Mouse (Mus musculus): Measurements from ENCODE around the gene Ppp2r5e. TPM values are rescaled to one million over a fixed set of nuclear protein-coding genes. Genes with fewer than 3 reads are reported as not detected.
"Not testable (repeated sequence)": the region's sequence is repeated elsewhere in the genome, so short reads cannot be mapped to it uniquely, and the experiment has no call there.

Gene Ppp2r5e
- polyA plus RNA-seq, 1 experiment from 2014 or later: 11.8 TPM

GRCm38 (mm10) chr12:75497698-75498097 is 98.3 kb downstream of the Ppp2r5e start:
- Histone ChIP-seq H3K27ac (no peak overlapping the region), H3K36me3 (no peaks in the 10 kb centered on the region), H3K9me3 (no peaks in the 10 kb centered on the region), H3K4me3 (replicated peaks) (no peak overlapping the region), H3K9ac (no peak overlapping the region), H3K27me3 (replicated peaks) (no peaks in the 10 kb centered on the region), H3K4me2 (replicated peaks) (no peak overlapping the region), H3K4me1 (replicated peaks) (no peaks in the 10 kb centered on the region)
- 80% methylated on average over 1 of the region's 1 CpGs for WGBS
- ATAC-seq: no peak

- Histone ChIP-seq H3K4me2 (replicated peaks) (no peak overlapping the region), H3K36me3 (no peaks in the 10 kb centered on the region), H3K27me3 (replicated peaks) (no peaks in the 10 kb centered on the region), H3K4me3 (replicated peaks) (no peak overlapping the region), H3K4me1 (replicated peaks) (no peaks in the 10 kb centered on the region), H3K9me3 (no peaks in the 10 kb centered on the region), H3K9ac (no peak overlapping the region), H3K27ac (no peak overlapping the region)
- WGBS: 87% methylated on average over 3 of the region's 3 CpGs
- ATAC-seq: no peak
Measured at GRCm38 (mm10) chr12:75495636-75496035, 100.4 kb downstream of the Ppp2r5e start.

GRCm38 (mm10) chr12:75494643-75495042 is 101.4 kb downstream of the Ppp2r5e start:
- H3K4me1 ChIP-seq (replicated peaks): no peaks in the 10 kb centered on the region
- WGBS: 88% methylated on average over 3 of the region's 3 CpGs

GRCm38 (mm10) chr12:75492549-75493327 is 103.3 kb downstream of the Ppp2r5e start:
- Histone ChIP-seq H3K27me3 (replicated peaks) (no peaks in the 10 kb centered on the region), H3K9me3 (no peaks in the 10 kb centered on the region), H3K27ac (no peak overlapping the region), H3K36me3 (no peaks in the 10 kb centered on the region), H3K4me1 (replicated peaks) (no peaks in the 10 kb centered on the region), H3K4me2 (replicated peaks) (no peak overlapping the region), H3K4me3 (replicated peaks) (no peak overlapping the region), H3K9ac (no peak overlapping the region)
- WGBS: 55% methylated on average over 3 of the region's 3 CpGs
- no peak for ATAC-seq

More at GRCm38 (mm10) chr12:75494643-75495042, 101.4 kb downstream of the Ppp2r5e start:
- H3K4me3 ChIP-seq (replicated peaks): no peak overlapping the region
- no peaks in the 10 kb centered on the region for H3K36me3 ChIP-seq
- H3K27ac ChIP-seq: no peak overlapping the region
- H3K9me3 ChIP-seq: no peaks in the 10 kb centered on the region
- ATAC-seq: no peak
- no peaks in the 10 kb centered on the region for H3K27me3 ChIP-seq (replicated peaks)
- H3K9ac ChIP-seq: no peak overlapping the region
- no peak overlapping the region for H3K4me2 ChIP-seq (replicated peaks)

GRCm38 (mm10) chr12:75492148-75492547 is 103.9 kb downstream of the Ppp2r5e start:
- H3K9me3 ChIP-seq; H3K4me1 ChIP-seq (replicated peaks); H3K4me2 ChIP-seq (replicated peaks); H3K36me3 ChIP-seq; ATAC-seq; H3K9ac ChIP-seq; H3K4me3 ChIP-seq (replicated peaks); H3K27ac ChIP-seq; H3K27me3 ChIP-seq (replicated peaks): not testable (repeated sequence)
- WGBS: 90% methylated on average over 3 of the region's 3 CpGs

- Histone ChIP-seq H3K9me3 (no peaks in the 10 kb centered on the region), H3K27ac (no peak overlapping the region), H3K27me3 (replicated peaks) (no peaks in the 10 kb centered on the region), H3K4me2 (replicated peaks) (no peak overlapping the region), H3K36me3 (no peaks in the 10 kb centered on the region), H3K4me1 (replicated peaks) (0 out of 2 replicates have a peak, but pooled peaks cover 4% of the 10 kb centered on the region), H3K9ac (no peak overlapping the region), H3K4me3 (replicated peaks) (no peak overlapping the region)
- 84% methylated on average over 2 of the region's 2 CpGs for WGBS
- 0 out of 2 replicates have a peak, but pooled peaks have one; percentile 31 for ATAC-seq
Measured at GRCm38 (mm10) chr12:75487500-75487899, 108.5 kb downstream of the Ppp2r5e start.

GRCm38 (mm10) chr12:75486568-75487286 is 109.3 kb downstream of the Ppp2r5e start:
- Histone ChIP-seq H3K9ac (no peak overlapping the region), H3K4me3 (replicated peaks) (no peak overlapping the region), H3K27ac (no peak overlapping the region), H3K9me3 (no peaks in the 10 kb centered on the region), H3K36me3 (no peaks in the 10 kb centered on the region), H3K4me2 (replicated peaks) (no peak overlapping the region), H3K4me1 (replicated peaks) (0 out of 2 replicates have a peak, but pooled peaks cover 4% of the 10 kb centered on the region), H3K27me3 (replicated peaks) (no peaks in the 10 kb centered on the region)
- 87% methylated on average over 3 of the region's 3 CpGs for WGBS
- peak; percentile 41; the same call in 1 of the 2 replicates for ATAC-seq

- Histone ChIP-seq H3K4me1 (replicated peaks) (0 out of 2 replicates have a peak, but pooled peaks cover 4% of the 10 kb centered on the region), H3K9me3 (no peaks in the 10 kb centered on the region), H3K36me3 (no peaks in the 10 kb centered on the region), H3K27me3 (replicated peaks) (no peaks in the 10 kb centered on the region), H3K27ac (no peak overlapping the region), H3K4me3 (replicated peaks) (no peak overlapping the region), H3K4me2 (replicated peaks) (no peak overlapping the region), H3K9ac (no peak overlapping the region)
- ATAC-seq: no peak
- 83% methylated on average over 3 of the region's 3 CpGs for WGBS
Measured at GRCm38 (mm10) chr12:75482781-75483180, 113.3 kb downstream of the Ppp2r5e start.

- Histone ChIP-seq H3K27me3 (replicated peaks) (no peaks in the 10 kb centered on the region), H3K4me3 (replicated peaks) (no peak overlapping the region), H3K4me1 (replicated peaks) (no peaks in the 10 kb centered on the region), H3K9ac (no peak overlapping the region), H3K27ac (no peak overlapping the region), H3K4me2 (replicated peaks) (no peak overlapping the region), H3K9me3 (no peaks in the 10 kb centered on the region), H3K36me3 (no peaks in the 10 kb centered on the region)
- ATAC-seq: no peak
- 90% methylated on average over 4 of the region's 4 CpGs for WGBS
Measured at GRCm38 (mm10) chr12:75482015-75482414, 114.0 kb downstream of the Ppp2r5e start.

GRCm38 (mm10) chr12:75480031-75480430 is 116.0 kb downstream of the Ppp2r5e start:
- no peak overlapping the region for H3K4me3 ChIP-seq (replicated peaks)
- ATAC-seq: no peak
- no peaks in the 10 kb centered on the region for H3K36me3 ChIP-seq
- no peaks in the 10 kb centered on the region for H3K27me3 ChIP-seq (replicated peaks)
- no peak overlapping the region for H3K27ac ChIP-seq
- H3K9ac ChIP-seq: no peak overlapping the region
- no peaks in the 10 kb centered on the region for H3K9me3 ChIP-seq
- 88% methylated on average over 8 of the region's 8 CpGs for WGBS
- no peak overlapping the region for H3K4me2 ChIP-seq (replicated peaks)
- H3K4me1 ChIP-seq (replicated peaks): no peaks in the 10 kb centered on the region

- no peak overlapping the region for H3K9ac ChIP-seq
- H3K4me2 ChIP-seq (replicated peaks): no peak overlapping the region
- H3K27me3 ChIP-seq (replicated peaks): no peaks in the 10 kb centered on the region
- WGBS: 83% methylated on average over 8 of the region's 8 CpGs
- no peaks in the 10 kb centered on the region for H3K36me3 ChIP-seq
- no peaks in the 10 kb centered on the region for H3K4me1 ChIP-seq (replicated peaks)
- no peak overlapping the region for H3K4me3 ChIP-seq (replicated peaks)
- no peak overlapping the region for H3K27ac ChIP-seq
- ATAC-seq: no peak
- no peaks in the 10 kb centered on the region for H3K9me3 ChIP-seq
Measured at GRCm38 (mm10) chr12:75479375-75479898, 116.6 kb downstream of the Ppp2r5e start.

- Histone ChIP-seq H3K4me1 (replicated peaks) (no peaks in the 10 kb centered on the region), H3K27ac (no peak overlapping the region), H3K27me3 (replicated peaks) (no peaks in the 10 kb centered on the region), H3K4me3 (replicated peaks) (no peak overlapping the region), H3K4me2 (replicated peaks) (no peak overlapping the region), H3K36me3 (no peaks in the 10 kb centered on the region), H3K9ac (no peak overlapping the region), H3K9me3 (no peaks in the 10 kb centered on the region)
- no peak for ATAC-seq
- 77% methylated on average over 3 of the region's 3 CpGs for WGBS
Measured at GRCm38 (mm10) chr12:75478596-75478995, 117.4 kb downstream of the Ppp2r5e start.
